Mouse (Mus musculus) heart, postnatal 0 days (tissue): ENCODE measurements around the gene Plg.

ENCODE experiments used
- CTCF ChIP-seq: IDR thresholded peaks from 2 replicates; pipeline ENCODE4 v1.5.1; 2016; ENCODE audit warnings: antibody characterized with exemption, control low read depth, low read depth
- EP300 ChIP-seq: IDR thresholded peaks from 2 replicates; pipeline ENCODE4 v1.6.1; 2016; ENCODE audit warnings: antibody characterized with exemption, low read depth

DNA sequence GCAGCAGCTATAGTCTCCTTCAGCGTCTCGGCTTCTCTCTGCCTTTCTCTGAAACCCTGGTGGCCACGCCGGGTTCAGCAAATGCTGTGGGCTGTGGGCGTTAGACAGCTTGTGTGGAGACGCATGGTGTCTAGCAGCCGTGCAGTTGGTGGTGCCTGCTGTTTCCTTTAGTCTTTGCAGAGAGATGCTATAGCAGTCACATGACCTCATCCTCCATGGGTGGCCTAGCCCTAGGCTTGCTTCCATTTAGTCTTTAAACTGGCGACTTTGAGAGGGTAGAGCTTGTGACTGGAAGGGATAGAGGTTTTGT lies 14.0 kb upstream of the Plg start:
- TF ChIP-seq EP300 (no peak), CTCF (no peak)
